Mouse (Mus musculus) layer of hippocampus, adult 8-10 months (tissue): Measurements from ENCODE around the gene Rnf25. TPM values are rescaled to one million over a fixed set of nuclear protein-coding genes. Genes with fewer than 3 reads are reported as not detected.

ENCODE experiments used
- DNase-seq, 2 experiments: peaks; one replicate each; pipeline ENCODE4 v3.0.0; 2022; ENCODE audit warnings: low spot score in 2 of 2
- total RNA-seq, 4 experiments: library from RNA; stranded (reverse); gene quantifications; 2 replicates each; pipeline ENCODE4 v1.2.4; 2022

The Rnf25 gene
- 10 to 100 TPM; 62.0 to 85.5 (median 67.7) TPM for total RNA-seq

- DNase-seq = peak; percentile 85 to 87
Measured at GRCm38 (mm10) chr1:74601267-74601962, at the start of gene Rnf25, which contains the start of gene Stk36. TSS of gene Rnf25 (minus strand) at chr1:74601397. TSS of gene Stk36 (plus strand) at chr1:74601445.

DNA sequence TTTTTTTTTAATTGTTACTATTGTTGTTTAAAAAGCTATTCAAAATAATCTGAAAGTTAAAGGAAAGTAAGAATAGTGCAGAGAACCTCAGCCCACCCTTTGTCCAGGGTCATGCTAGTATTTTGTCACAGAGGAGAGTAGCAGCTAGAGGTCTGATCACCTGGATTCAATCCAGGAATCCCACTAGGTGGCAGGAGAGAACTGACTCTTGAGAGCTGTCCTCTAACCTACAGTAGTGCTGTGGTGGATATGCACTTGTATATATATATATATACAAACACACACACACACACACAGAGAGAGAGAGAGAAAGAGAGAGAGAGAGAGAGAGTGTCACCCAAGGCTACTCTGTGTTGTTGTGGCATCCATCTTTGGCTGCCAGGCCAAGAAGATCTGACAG is 42.7 kb upstream of the Rnf25 start:
- no peak for DNase-seq

DNA sequence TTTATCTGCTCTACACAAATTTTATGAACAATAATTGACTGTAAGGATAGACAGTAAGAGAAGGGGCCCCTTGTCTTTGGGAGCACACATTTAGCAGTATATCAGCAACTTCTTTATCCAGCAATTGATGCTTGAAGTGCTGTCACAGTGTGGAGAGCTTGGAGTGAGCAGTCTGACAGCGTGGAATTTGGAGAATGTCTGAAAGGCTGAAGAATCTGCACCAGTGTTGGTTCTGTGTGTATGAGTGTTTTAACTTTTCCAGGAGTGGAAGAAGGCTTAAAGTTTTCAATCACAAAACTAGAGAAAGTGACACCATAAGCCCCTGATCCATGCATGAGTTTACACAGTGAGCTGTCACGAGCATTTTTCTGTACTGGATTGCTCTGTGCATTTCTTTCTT is 42.3 kb upstream of the Rnf25 start:
- no peak for DNase-seq

- no peak for DNase-seq
Measured at GRCm38 (mm10) chr1:74632734-74633133, 31.5 kb upstream of the Rnf25 start.

- DNase-seq = no peak
Measured at GRCm38 (mm10) chr1:74628001-74628400, 26.8 kb upstream of the Rnf25 start.

DNA sequence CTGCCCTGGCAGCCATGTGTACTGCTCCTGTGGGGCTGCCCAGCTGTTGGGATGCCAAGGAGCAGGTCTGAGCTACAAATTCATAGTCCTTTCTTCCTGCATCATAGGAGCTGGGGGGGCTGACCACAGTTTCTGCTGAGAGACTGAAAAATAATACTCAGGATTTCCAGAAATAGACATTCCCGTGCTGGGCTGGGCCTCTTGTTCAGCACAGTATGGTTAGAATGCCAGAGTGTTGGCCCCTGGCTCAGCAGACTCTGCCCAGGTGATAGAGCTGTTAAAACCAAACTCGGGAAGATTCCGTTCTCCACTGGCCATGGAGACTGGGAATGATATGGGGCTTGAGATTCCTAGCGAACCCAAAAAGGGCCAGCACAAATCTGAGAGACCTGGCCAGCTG is 24.9 kb upstream of the Rnf25 start:
- DNase-seq = no peak

- DNase-seq = no peak
Measured at GRCm38 (mm10) chr1:74624183-74624582, 23.0 kb upstream of the Rnf25 start.

DNA sequence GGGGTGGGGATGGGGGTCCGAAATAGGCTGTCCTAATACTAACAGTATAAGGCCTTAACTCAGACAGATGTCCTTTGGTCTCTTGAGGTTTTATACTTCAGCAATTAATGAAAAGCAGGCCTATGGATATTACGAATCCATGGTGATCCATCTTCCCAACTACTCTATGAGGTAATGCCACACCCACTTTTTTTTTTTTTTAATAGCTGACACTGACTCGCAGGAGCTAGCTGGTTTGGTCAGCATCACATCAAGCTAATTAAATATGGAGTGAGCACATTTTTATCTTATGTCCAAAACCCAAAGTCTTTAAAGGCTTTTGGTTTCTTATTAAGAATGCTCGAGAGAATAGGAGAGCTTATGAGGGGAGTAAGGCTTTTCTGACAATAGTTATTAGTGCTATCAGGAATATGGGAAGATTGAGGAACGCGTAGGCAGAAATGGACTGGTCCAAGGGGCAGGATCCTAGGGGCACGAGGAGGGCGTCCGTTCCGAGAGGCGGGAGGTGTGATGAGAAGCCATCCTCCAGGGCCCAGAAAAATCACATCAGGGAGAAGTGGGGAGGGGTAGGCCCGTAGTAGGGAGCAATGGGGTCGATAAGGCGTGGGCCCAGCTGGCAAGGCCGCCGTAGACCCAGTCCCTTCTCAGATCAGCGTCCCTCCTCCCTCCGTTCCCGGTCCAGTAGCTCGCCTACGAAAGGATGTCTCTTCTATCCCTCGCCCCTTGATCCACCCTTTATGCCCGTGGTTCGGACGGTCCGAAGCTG is 513 bp downstream of the Rnf25 start:
- DNase-seq = no peak

DNA sequence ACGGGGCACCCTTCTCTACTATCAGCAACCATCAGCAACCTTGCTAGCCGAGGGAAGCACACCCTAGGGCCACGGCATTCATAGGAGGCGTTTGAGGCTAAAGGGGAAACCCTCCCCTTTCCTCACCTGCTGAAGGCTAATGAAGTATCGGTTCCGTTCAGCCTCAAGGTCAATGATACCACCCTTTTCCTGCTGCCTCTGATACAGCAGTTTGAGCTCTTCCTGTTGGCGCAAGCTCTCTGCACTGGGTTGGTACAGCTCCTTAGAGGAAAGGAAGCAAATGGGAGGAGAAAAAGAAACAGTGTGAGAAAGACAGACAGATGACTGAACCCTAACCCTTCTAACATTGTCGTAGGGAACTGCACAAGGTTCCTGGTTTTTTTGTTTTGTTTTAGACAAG is 6.8 kb downstream of the Rnf25 start:
- DNase-seq = no peak

DNA sequence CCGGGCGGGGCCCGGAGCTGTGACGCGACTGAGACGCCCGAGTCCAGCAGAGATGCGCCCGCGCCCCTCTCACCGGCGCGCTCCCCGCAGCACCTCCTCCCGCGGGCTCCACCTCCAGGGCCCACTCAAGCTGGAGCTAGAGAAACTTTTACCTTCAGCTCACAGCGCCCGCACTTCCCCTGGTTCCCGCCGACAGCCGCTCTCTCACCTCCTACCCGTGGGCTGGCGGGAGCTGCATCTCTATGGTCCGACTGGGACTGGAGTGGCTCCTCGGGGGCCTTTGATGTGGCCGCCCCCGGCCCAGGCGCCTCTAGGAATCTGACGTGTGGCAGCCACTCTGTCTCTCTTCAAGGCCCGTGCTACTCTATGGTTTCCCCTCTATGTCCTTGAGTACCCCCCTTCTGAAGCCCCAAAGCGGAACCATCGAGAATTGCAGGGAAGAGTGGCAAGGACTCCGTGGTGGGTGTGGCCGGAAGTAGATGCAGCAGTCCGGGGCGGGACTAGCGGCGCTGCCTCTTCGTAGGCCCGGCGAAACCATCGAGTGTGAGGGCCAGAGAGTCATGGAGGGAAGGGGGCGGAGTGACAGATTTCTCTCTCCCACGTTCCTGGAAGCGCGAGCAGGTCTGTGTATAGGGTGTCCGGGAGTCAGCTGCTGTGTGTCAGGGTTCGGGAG is 13.3 kb downstream of the Rnf25 start, which contains the start of the genes Zfp142 and Bcs1l:
TSS of gene Zfp142 (minus strand) at position 474 of the 673 bp plus-strand sequence.
TSS of gene Bcs1l (plus strand) at position 517 of the 673 bp plus-strand sequence.
- DNase-seq = peak; percentile 98 to 99

- DNase-seq = no peak
Measured at GRCm38 (mm10) chr1:74587233-74587772, 13.9 kb downstream of the Rnf25 start.

- no peak for DNase-seq
Measured at GRCm38 (mm10) chr1:74584616-74585398, 16.4 kb downstream of the Rnf25 start.

DNA sequence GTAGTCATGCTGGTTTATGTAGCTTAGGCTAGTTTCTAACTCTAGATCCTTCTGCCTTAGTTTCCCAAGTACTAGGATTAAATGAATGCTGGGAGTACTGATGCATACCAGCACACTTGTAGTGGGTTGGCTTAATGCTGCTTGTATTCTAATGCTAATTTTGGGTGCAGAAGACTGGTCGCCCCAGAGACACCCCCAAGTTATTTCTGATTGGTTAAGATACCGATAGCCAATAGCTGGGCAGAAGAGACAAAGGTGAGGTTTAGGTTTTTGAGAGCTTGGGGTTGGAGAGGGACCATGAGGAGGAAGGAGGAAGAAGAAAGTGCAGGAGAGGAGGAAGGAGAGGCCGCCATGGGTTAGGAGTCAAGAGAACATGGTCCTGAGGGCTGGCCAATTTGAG is 18.6 kb downstream of the Rnf25 start:
- DNase-seq = no peak

- no peak for DNase-seq
Measured at GRCm38 (mm10) chr1:74569739-74570719, 31.2 kb downstream of the Rnf25 start.

DNA sequence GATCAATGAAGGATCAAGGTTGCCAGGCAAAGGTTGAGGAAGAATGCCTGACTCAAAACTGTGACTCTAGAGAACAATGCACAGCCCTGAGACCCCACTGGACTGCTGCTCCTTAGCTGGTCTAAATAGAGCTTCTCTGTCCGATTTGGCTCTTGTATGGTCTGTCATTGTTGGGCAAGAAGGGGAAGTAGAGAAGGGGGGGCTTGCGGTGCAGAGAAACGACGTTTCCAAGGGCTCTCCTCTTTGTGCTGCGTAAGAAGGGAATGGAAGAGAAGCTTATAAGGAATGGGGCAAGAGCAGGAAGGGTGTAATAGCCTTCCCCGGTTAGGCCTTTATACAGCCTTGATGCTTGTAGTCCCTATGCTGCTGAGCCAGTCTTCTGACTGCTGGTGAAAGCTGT is 35.4 kb downstream of the Rnf25 start:
- no peak for DNase-seq

DNA sequence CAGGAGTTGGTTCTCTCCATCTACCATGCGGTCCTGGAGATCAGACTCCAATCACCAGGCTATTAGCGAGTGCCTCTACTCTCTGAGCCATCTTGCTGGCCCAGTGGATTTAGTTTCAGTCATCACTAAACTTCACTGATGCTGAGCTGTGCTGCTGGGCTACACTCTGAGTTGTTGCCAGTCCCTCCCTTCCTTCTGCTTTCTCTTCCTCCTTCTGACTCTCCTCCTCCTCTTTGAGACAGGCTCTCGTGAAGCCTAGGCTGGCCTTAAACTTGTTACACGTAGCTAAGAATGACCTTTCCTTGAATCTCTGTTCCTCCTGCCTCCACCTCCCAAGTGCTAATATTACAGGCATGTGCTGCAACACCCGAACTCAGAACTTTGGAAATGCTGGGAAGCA is 42.1 kb downstream of the Rnf25 start:
- DNase-seq = no peak

DNA sequence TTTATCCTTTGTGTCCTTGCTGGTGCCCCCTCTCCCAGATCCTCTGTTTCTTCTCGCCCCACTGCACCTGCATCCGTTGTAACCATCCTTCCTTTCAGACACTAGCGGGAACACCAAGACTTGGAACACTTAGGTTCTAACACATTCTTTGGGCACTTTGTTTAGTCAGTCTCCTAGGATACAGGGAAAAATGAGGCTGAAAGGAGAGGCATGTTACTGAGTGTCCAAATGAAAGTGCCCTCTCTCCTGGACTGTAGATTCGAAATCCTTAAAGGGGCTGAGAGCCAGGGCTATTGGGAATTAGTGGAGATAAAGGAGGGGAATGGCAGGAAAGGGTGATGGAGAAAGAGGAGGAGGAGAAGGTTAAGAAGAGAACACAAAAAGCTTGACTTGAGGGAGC is 57.0 kb downstream of the Rnf25 start, which contains the start of gene Usp37:
TSS of gene Usp37 (minus strand) at position 101 of the 400 bp plus-strand sequence.
- DNase-seq = no peak
